Mouse (Mus musculus) WW6 (cell line): Measurements from ENCODE around the gene Aptx.

Experiments
- DNase-seq: peaks from one replicate; pipeline ENCODE4 v3.0.0-alpha.2; 2013; ENCODE audit warnings: low read depth, low spot score

The Aptx gene

GRCm38 (mm10) chr4:40702797-40703709 lies at the start of gene Aptx:
Aptx (minus strand) TSS chr4:40703194.
- peak; percentile 84 for DNase-seq

- no peak for DNase-seq
Measured at GRCm38 (mm10) chr4:40735351-40735750, 32.4 kb upstream of the Aptx start.

GRCm38 (mm10) chr4:40731262-40731661 lies 28.3 kb upstream of the Aptx start:
- DNase-seq: no peak

- no peak for DNase-seq
Measured at GRCm38 (mm10) chr4:40727247-40727646, 24.3 kb upstream of the Aptx start.

- DNase-seq: no peak
Measured at GRCm38 (mm10) chr4:40725554-40725953, 22.6 kb upstream of the Aptx start.

GRCm38 (mm10) chr4:40725141-40725540 lies 22.1 kb upstream of the Aptx start:
- DNase-seq: no peak

- peak; percentile 38 for DNase-seq
Measured at GRCm38 (mm10) chr4:40722687-40723460, 19.9 kb upstream of the Aptx start.

GRCm38 (mm10) chr4:40722011-40722666 lies 19.1 kb upstream of the Aptx start, which contains the start of gene Dnaja1:
Dnaja1 (plus strand) TSS chr4:40722150.
- DNase-seq: peak; percentile 69

GRCm38 (mm10) chr4:40720910-40721309 lies 17.9 kb upstream of the Aptx start:
- no peak for DNase-seq

GRCm38 (mm10) chr4:40717141-40717540 lies 14.1 kb upstream of the Aptx start:
- DNase-seq: no peak

GRCm38 (mm10) chr4:40703710-40704275 lies 799 bp upstream of the Aptx start:
- DNase-seq: no peak

GRCm38 (mm10) chr4:40701796-40702195 lies 1.2 kb downstream of the Aptx start:
- no peak for DNase-seq

GRCm38 (mm10) chr4:40700216-40700615 lies 2.8 kb downstream of the Aptx start:
- DNase-seq: no peak

- no peak for DNase-seq
Measured at GRCm38 (mm10) chr4:40697059-40697458, 5.9 kb downstream of the Aptx start.

GRCm38 (mm10) chr4:40691100-40691499 lies 11.9 kb downstream of the Aptx start:
- DNase-seq: no peak

GRCm38 (mm10) chr4:40683306-40683705 lies 19.7 kb downstream of the Aptx start:
- no peak for DNase-seq

- DNase-seq: no peak
Measured at GRCm38 (mm10) chr4:40682359-40682758, 20.6 kb downstream of the Aptx start.

- DNase-seq: no peak
Measured at GRCm38 (mm10) chr4:40681908-40682307, 21.1 kb downstream of the Aptx start.

- peak; percentile 53 for DNase-seq
Measured at GRCm38 (mm10) chr4:40680250-40680860, 22.6 kb downstream of the Aptx start.

- DNase-seq: no peak
Measured at GRCm38 (mm10) chr4:40677132-40677531, 25.9 kb downstream of the Aptx start.

- no peak for DNase-seq
Measured at GRCm38 (mm10) chr4:40676338-40676737, 26.7 kb downstream of the Aptx start.
